Mouse (Mus musculus) embryonic facial prominence, embryonic 14.5 days (tissue): ENCODE measurements around the gene Iqcf3. TPM values are rescaled to one million over a fixed set of nuclear protein-coding genes. Genes with fewer than 3 reads are reported as not detected.
A peak's percentile ranks its signal among the peaks of the same experiment; 100 is the strongest.
"Not testable (repeated sequence)": the region's sequence is repeated elsewhere in the genome, so short reads cannot be mapped to it uniquely, and the experiment has no call there.

Experiments used
- ATAC-seq: fragments of 200-750 bp; cut with Nextera tagmentation; 2 replicates; pipeline ENCODE4 v1.8.0; 2017; ENCODE audit warnings: low read depth, moderate number of reproducible peaks, moderate TSS enrichment
- DNase-seq: peaks from one replicate; pipeline ENCODE4 v3.0.0-alpha.2; 2015; ENCODE audit warnings: low spot score
- H3K27ac ChIP-seq: fragments of 300-500 bp; sonication (generic); replicated peaks from 2 replicates; pipeline ENCODE4 v1.5.1; 2014; ENCODE audit warnings: low read depth, mild to moderate bottlenecking, low read length, moderate library complexity
- H3K27me3 ChIP-seq: fragments of 300-500 bp; sonication (generic); replicated peaks from 2 replicates; pipeline ENCODE4 v1.6.1; 2014; ENCODE audit warnings: low read length; ENCODE audit not compliant: control insufficient read depth, insufficient read depth
- H3K36me3 ChIP-seq: fragments of 300-500 bp; sonication (generic); 2 replicates; pipeline ENCODE4 v1.6.1; 2014; ENCODE audit warnings: low read length, mixed read lengths; ENCODE audit not compliant: control insufficient read depth, insufficient read depth
- H3K4me1 ChIP-seq: fragments of 300-500 bp; sonication (generic); 2 replicates; pipeline ENCODE4 v1.6.1; 2014; ENCODE audit warnings: antibody characterized with exemption, low read length; ENCODE audit not compliant: control insufficient read depth, insufficient read depth
- H3K4me2 ChIP-seq: fragments of 300-500 bp; sonication (generic); 2 replicates; pipeline ENCODE4 v1.6.1; 2014; ENCODE audit warnings: low read depth, mild to moderate bottlenecking, low read length, moderate library complexity, mixed read lengths
- H3K4me3 ChIP-seq: fragments of 300-500 bp; sonication (generic); 2 replicates; pipeline ENCODE4 v1.5.1; 2014; ENCODE audit warnings: low read depth, mild to moderate bottlenecking, low read length
- H3K9ac ChIP-seq: fragments of 300-500 bp; sonication (generic); 2 replicates; pipeline ENCODE4 v1.6.1; 2014; ENCODE audit warnings: low read depth, mild to moderate bottlenecking, low read length, moderate library complexity, mixed read lengths
- H3K9me3 ChIP-seq: fragments of 300-500 bp; sonication (generic); 2 replicates; pipeline ENCODE4 v1.6.1; 2016; ENCODE audit warnings: low read length; ENCODE audit not compliant: control insufficient read depth
- WGBS: fragments of 180-500 bp; shearing (Covaris S2); extraction: QIAGEN DNeasy Blood & Tissue Kit; methylation state at CpG from one replicate; pipeline ENCODE4 v1.1.7; 2014; 5-methylcytosine and 5-hydroxymethylcytosine counted together
- polyA plus RNA-seq: library from polyadenylated mRNA; unstranded; fragments of >200 nt; fragmentation: Nextera tagmentation; extraction: Ambion mirVana; gene quantifications from 2 replicates; pipeline ENCODE4 v1.2.1, GENCODE M21; 2014

The Iqcf3 gene
- polyA plus RNA-seq = not detected in 2 replicates

DNA sequence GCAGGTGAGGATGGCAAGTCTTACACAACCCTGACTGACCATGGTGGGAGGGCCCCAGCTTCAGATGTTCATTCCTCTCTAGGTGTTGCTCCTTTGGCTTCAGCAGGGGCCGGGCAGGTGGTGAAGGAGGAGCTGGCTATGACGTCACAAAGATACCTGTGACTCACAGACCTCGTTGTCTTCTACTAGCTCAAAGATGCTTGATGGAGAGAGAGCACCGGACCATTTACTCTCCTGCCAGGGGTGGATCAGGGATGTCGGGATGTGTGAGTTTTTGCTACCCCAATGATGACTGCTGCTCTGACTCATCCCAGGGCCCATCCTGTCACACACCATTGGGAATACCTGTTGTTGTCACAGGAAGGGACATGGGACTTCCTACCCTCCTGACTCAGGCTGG, at the start of gene Iqcf3:
Gene Iqcf3, minus strand, starts transcription at position 101 of the 400 bp plus-strand sequence.
- no peaks in the 10 kb centered on the region for H3K27me3 ChIP-seq
- H3K9ac ChIP-seq = no peak within 1 kb of the TSS
- H3K4me3 ChIP-seq = no peak within 1 kb of the TSS
- no peak within 1 kb of the TSS for H3K27ac ChIP-seq
- DNase-seq (no peak), ATAC-seq (no peak)
- no peaks in the 10 kb centered on the region for H3K4me1 ChIP-seq
- WGBS = 89% methylated on average over 5 of the region's 5 CpGs
- H3K36me3 ChIP-seq = no peaks in the 10 kb centered on the region
- no peak within 1 kb of the TSS for H3K4me2 ChIP-seq
- H3K9me3 ChIP-seq = no peaks in the 10 kb centered on the region

DNA sequence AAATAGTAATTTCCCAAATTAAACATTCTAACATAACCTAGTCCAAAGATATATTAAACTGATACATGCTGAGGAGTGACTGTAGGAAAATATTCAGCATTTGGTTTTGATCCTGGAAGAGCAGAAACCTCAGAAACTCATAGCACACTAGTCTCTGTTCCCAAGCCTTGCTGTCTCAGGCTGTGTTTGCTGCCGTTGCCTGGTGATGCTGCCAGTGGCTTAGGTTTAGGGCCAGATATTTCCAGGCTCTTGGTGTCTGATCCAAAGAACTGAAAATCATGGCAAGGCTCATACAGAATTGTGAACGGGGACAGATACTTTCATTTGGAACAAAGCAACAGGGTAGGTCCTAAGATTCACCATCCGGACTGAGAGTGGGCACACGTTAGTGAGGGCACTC, 49.3 kb upstream of the Iqcf3 start:
- H3K9me3 ChIP-seq = no peaks in the 10 kb centered on the region

DNA sequence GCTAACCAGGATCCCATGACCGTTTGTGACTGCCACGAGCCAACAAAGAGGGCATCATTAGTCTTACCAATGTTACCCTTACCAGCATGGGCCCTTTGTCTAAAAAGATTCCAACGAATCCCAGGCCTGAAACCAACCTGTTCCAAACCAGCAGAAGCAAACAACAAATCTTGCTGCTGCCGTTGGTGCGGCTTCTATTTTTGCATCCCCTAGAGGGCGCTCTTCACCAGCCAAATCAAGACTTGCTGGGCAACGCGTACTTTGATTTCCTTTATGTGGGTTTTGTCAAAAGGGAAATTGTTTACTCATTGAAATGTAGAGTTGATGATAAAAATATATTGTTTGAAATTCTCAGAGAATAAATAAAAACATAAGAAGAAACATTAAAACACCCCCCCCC, 39.1 kb upstream of the Iqcf3 start:
- no peaks in the 10 kb centered on the region for H3K4me1 ChIP-seq
- no peaks in the 10 kb centered on the region for H3K27me3 ChIP-seq
- H3K36me3 ChIP-seq = no peaks in the 10 kb centered on the region
- no peaks in the 10 kb centered on the region for H3K9me3 ChIP-seq
- DNase-seq (peak; percentile 49), ATAC-seq (no peak)
- no peak overlapping the region for H3K4me2 ChIP-seq
- no peak overlapping the region for H3K27ac ChIP-seq
- no peak overlapping the region for H3K4me3 ChIP-seq
- no peak overlapping the region for H3K9ac ChIP-seq
- WGBS = 28% methylated on average over 8 of the region's 8 CpGs

More for the DNA sequence above, 49.3 kb upstream of the Iqcf3 start:
- 84% methylated on average over 4 of the region's 4 CpGs for WGBS
- no peaks in the 10 kb centered on the region for H3K36me3 ChIP-seq
- no peak overlapping the region for H3K9ac ChIP-seq
- no peak overlapping the region for H3K27ac ChIP-seq
- DNase-seq (no peak), ATAC-seq (no peak)
- H3K4me3 ChIP-seq = no peak overlapping the region
- no peaks in the 10 kb centered on the region for H3K27me3 ChIP-seq
- no peaks in the 10 kb centered on the region for H3K4me1 ChIP-seq
- no peak overlapping the region for H3K4me2 ChIP-seq

DNA sequence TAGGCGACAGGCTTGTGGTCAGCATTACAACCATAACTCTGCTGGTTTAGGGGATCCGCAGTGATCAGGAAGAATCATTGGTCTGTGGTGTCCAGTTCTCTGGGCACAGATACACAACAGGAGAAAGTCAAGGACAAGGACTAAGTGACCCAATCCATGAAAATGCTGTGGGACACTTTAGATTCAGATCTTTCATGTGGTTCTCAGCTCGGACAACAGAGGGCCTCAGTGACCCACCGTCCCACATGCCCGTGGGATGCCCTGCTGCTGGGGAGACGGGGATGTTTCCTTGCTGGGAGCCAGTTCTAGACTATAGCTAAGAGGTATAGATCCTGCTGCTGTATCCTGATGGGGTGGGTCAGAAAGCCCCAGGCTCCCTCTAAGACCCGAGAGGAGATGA, 37.0 kb upstream of the Iqcf3 start:
- Histone ChIP-seq H3K27ac (no peak overlapping the region), H3K4me2 (no peak overlapping the region), H3K9me3 (no peaks in the 10 kb centered on the region), H3K36me3 (no peaks in the 10 kb centered on the region), H3K9ac (no peak overlapping the region), H3K27me3 (no peaks in the 10 kb centered on the region), H3K4me3 (no peak overlapping the region), H3K4me1 (no peaks in the 10 kb centered on the region)
- ATAC-seq (no peak), DNase-seq (no peak)
- 38% methylated on average over 7 of the region's 7 CpGs for WGBS

DNA sequence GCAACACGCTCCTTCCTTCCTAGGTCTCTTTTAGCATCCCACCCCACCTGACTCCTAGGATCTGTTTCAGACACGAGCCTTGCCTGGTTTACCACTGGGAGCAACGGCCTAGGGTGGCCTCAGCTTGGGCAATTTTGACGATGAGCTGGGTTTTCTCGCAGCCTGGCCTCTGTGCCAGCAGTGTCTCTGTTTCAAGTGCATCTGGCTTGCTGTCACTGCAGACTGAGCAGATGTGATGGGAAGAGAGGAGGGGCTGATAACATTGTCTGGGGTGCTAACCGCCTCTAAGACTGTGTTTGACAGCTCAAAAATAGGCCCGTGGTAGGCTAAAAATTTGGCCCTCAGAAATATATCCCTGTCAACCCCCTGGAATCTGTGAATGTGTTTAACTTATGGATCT, 34.4 kb upstream of the Iqcf3 start:
- DNase-seq = no peak
- H3K4me3 ChIP-seq = no peak overlapping the region
- H3K36me3 ChIP-seq = no peaks in the 10 kb centered on the region
- no peaks in the 10 kb centered on the region for H3K9me3 ChIP-seq
- no peaks in the 10 kb centered on the region for H3K27me3 ChIP-seq
- H3K4me2 ChIP-seq = no peak overlapping the region
- no peak overlapping the region for H3K9ac ChIP-seq
- no peak overlapping the region for H3K27ac ChIP-seq
- no peaks in the 10 kb centered on the region for H3K4me1 ChIP-seq
- ATAC-seq = no peak
- WGBS = 52% methylated on average over 7 of the region's 7 CpGs

DNA sequence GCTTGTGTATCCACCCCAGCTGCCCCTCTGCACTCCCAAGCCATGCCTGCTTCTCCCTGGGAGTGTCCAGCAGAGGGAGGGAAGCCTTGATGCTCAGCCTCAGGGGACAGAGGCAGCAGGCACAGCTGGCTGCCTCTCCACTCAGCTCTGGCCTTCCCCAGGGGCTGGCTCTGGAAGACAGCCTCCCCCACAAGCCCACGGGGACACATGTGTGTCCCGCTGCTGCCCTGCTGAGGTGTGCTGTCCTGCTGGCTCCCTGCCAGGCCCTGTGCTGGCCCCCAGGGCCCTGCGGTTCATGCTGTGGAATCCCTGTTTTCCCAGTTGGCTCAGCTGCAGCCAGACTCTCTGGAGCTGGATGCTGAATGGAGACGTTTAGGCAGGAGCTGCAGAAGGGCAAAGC, 34.0 kb upstream of the Iqcf3 start:
- H3K4me1 ChIP-seq, H3K9ac ChIP-seq, H3K9me3 ChIP-seq, H3K4me2 ChIP-seq, H3K36me3 ChIP-seq, DNase-seq, H3K27ac ChIP-seq, H3K27me3 ChIP-seq, H3K4me3 ChIP-seq: not testable (repeated sequence)
- 16% methylated on average over 4 of the region's 4 CpGs for WGBS
- ATAC-seq = 0 out of 2 replicates have a peak, but pooled peaks have one; percentile 26

DNA sequence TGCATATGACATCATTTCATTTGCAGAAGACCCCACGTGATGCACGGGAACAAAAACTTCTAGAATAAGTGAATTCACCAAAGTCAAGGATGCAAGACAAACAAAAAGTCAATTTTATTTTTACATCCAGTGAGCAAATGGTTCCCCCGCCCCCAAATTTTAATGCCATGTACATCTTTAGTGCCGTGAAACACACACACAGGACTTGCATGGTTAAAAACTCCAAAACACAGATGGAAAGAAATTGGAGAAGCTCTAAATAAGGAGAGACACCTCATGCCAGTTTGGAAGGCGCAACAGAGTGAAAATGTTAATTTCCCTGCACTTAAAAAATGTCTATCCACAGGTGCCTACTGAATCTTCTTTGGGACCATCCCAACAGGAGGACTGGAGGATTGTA, 30.7 kb upstream of the Iqcf3 start:
- no peak overlapping the region for H3K4me2 ChIP-seq
- no peak overlapping the region for H3K9ac ChIP-seq
- no peak overlapping the region for H3K4me3 ChIP-seq
- DNase-seq (no peak), ATAC-seq (no peak)
- WGBS = 89% methylated on average over 5 of the region's 5 CpGs
- H3K9me3 ChIP-seq = no peaks in the 10 kb centered on the region
- no peaks in the 10 kb centered on the region for H3K36me3 ChIP-seq
- H3K27ac ChIP-seq = no peak overlapping the region
- no peaks in the 10 kb centered on the region for H3K27me3 ChIP-seq
- no peaks in the 10 kb centered on the region for H3K4me1 ChIP-seq

DNA sequence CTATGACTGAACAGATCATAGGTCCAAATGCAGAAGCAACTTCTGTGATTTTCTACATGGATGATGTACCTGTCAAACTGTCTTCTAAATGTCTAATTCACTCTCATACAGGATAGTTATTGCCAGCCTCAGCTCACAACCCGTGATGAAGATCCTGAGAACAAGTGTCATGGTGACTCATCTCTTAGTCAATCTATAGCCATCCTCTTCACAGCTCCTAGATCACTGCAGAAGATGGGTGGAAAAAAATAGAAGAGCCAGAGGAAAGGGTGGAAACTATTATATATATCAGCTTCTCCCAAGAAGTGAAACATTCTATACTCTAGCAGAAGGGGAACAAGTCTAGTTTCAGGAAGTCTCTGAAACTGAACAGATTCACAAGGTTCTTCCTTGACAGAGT, 21.1 kb upstream of the Iqcf3 start:
- DNase-seq (no peak), ATAC-seq (no peak)
- Histone ChIP-seq H3K4me2 (no peak overlapping the region), H3K36me3 (no peaks in the 10 kb centered on the region), H3K9ac (no peak overlapping the region), H3K27ac (no peak overlapping the region), H3K4me1 (no peaks in the 10 kb centered on the region), H3K4me3 (no peak overlapping the region), H3K9me3 (peaks cover 6% of the 10 kb centered on the region; the same call in 1 of the 2 replicates), H3K27me3 (no peaks in the 10 kb centered on the region)
- 85% methylated on average over 1 of the region's 1 CpGs for WGBS

DNA sequence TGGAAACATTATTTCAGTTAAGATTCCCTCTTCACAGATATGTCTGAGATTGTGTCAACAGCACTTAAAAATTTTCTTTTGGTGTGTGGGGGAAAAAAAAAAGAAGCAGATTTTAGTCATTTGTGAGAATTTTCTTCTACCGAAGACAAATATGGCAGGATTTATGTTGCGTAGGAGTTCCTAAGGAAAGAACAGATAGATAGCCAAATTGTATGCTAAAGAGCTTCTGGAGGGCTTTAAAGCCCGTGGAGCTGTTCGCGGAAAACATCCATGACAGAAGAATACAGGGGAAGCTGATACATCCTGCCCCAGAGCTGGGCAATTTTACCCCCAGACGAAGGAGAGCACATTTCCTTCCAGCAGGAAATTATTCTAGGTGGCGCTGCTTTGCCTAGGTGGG, 18.6 kb upstream of the Iqcf3 start:
- 83% methylated on average over 7 of the region's 7 CpGs for WGBS
- Histone ChIP-seq H3K9ac (no peak overlapping the region), H3K4me1 (no peaks in the 10 kb centered on the region), H3K4me3 (no peak overlapping the region), H3K9me3 (peaks cover 6% of the 10 kb centered on the region; the same call in 1 of the 2 replicates), H3K36me3 (no peaks in the 10 kb centered on the region), H3K27ac (no peak overlapping the region), H3K4me2 (no peak overlapping the region), H3K27me3 (no peaks in the 10 kb centered on the region)
- ATAC-seq = no peak
- no peak for DNase-seq
